Mouse (Mus musculus) thymus, adult 2 months (tissue): Measurements from ENCODE around the gene Snrnp25.

Experiments
- CTCF ChIP-seq: fragments of 200-500 bp; IDR thresholded peaks from 2 replicates; pipeline ENCODE4 v1.5.1; 2012; ENCODE audit warnings: mild to moderate bottlenecking, control low read depth, low read length, moderate library complexity, borderline replicate concordance; ENCODE audit not compliant: control insufficient read depth, poor library complexity, insufficient read depth; ENCODE audit errors: extremely low read depth
- POLR2A ChIP-seq: fragments of 200-500 bp; IDR thresholded peaks from 2 replicates; pipeline ENCODE4 v1.6.1; 2012; ENCODE audit warnings: mild to moderate bottlenecking, low read length, control low read depth, moderate library complexity; ENCODE audit not compliant: control insufficient read depth, poor library complexity, insufficient read depth; ENCODE audit errors: extremely low read depth

DNA sequence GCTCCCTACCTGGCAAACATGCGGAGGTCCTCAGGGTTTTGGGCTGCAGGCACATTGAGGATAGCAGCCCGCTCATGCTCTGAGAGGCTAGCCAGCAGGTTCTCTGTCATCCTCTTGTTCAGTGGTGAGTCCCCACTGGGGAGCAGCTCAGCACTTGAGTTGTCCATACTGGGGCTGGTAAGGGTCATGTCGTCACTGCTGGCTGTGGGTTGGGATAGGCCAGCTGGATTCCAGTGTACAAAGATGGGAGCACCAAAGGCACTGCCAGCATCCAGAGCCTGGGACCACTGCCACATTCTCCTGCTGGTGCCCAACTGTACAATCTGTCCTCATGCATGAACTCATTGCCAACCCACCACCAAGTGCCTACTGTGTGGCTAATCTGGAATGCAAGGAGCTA lies 28.7 kb downstream of the Snrnp25 start:
- TF ChIP-seq CTCF: no peak
- no peak for TF ChIP-seq POLR2A
